Mouse (Mus musculus) embryo, embryonic 11.5 days (tissue): ENCODE data around the gene Suds3.

Experiments used
- DNase-seq: peaks from one replicate; pipeline ENCODE4 v3.0.0-alpha.2; 2012; ENCODE audit warnings: low read depth, low spot score

Gene Suds3

GRCm38 (mm10) chr5:117115836-117116366, at the start of gene Suds3:
Suds3 (minus strand) TSS chr5:117116113.
- peak; percentile 88 for DNase-seq

- no peak for DNase-seq
These were observed 49.0 kb upstream of the Suds3 start for GRCm38 (mm10) chr5:117164923-117165322.

GRCm38 (mm10) chr5:117164516-117164915, 48.6 kb upstream of the Suds3 start:
- DNase-seq, result no peak

GRCm38 (mm10) chr5:117163790-117164189, 47.9 kb upstream of the Suds3 start:
- no peak for DNase-seq

- no peak for DNase-seq
These were observed 44.6 kb upstream of the Suds3 start for GRCm38 (mm10) chr5:117160499-117160898.

DNA sequence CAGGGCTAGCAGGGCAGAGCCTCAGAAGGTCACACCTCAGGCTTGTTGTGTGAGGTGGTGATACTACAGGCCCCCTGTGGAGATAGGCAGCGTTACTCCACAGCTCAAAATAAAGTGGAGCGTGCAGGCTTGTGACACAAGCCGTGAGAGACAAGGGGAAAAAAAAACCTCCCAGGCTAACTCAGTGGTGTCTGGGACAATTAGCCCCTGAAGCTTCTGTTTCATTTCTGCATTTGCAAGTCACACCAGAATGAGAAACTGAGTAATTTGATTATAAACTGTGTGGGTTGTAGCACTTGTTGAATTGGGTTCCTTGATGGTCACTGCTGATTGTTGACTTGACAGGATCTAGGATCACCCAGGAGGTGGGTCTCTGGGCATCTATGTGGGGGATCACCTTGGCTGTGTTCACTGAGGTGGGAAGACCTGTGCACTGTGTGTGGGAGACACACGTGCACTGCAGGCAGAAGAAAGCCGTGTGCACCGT, 43.9 kb upstream of the Suds3 start:
- DNase-seq, result no peak

DNA sequence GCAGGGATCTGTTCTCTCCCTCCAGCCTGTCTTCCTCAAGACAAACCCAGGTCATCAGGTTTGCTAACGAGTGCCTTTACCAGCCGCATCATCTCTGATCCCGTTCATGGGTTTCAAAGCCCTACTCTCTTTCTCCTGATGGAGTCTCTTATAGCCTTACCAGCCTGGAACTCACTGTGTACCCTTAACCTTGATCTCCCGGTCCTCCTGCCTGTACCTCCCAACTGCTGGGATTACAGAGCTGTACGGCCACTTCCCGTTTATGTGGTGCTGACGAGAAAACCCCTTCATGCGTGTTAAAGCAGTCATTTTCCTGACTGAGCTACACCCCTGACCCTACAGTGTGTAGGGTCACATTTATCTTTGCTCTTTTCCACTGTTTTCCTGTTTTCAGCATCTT, 43.4 kb upstream of the Suds3 start:
- no peak for DNase-seq

GRCm38 (mm10) chr5:117158335-117159018, 42.6 kb upstream of the Suds3 start:
- no peak for DNase-seq

DNA sequence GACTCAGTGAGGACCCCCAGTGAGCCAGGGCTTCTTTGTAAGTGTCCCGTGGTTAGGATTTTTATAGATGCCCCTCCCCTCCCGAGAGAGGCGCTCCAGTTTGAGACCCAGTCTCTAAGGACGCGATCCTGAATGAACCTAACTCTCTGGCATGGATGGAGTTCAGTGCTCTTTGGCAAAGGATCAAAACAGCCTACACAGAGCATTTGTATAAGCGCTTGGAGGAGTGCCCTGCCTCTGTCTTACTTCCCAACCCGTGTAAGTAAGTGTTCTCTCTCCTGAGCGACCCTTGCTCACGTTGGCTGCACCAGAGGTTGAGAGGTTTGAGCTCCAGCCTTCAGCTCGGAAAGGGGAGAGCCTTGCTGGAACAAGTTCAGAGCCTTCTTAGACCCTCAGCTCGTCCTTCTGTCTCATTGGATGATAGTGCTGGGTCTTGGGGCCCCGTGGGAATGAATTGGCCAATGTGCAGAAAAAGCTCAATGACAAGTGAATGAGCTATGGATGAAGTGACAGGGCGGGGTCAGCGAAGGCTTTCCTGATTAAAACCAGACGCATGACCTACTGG, 37.7 kb upstream of the Suds3 start:
- no peak for DNase-seq

- no peak for DNase-seq
These were observed 37.0 kb upstream of the Suds3 start for GRCm38 (mm10) chr5:117152944-117153343.

- no peak for DNase-seq
These were observed 34.2 kb upstream of the Suds3 start for GRCm38 (mm10) chr5:117150068-117150467.

GRCm38 (mm10) chr5:117149054-117149942, 33.4 kb upstream of the Suds3 start:
- no peak for DNase-seq

DNA sequence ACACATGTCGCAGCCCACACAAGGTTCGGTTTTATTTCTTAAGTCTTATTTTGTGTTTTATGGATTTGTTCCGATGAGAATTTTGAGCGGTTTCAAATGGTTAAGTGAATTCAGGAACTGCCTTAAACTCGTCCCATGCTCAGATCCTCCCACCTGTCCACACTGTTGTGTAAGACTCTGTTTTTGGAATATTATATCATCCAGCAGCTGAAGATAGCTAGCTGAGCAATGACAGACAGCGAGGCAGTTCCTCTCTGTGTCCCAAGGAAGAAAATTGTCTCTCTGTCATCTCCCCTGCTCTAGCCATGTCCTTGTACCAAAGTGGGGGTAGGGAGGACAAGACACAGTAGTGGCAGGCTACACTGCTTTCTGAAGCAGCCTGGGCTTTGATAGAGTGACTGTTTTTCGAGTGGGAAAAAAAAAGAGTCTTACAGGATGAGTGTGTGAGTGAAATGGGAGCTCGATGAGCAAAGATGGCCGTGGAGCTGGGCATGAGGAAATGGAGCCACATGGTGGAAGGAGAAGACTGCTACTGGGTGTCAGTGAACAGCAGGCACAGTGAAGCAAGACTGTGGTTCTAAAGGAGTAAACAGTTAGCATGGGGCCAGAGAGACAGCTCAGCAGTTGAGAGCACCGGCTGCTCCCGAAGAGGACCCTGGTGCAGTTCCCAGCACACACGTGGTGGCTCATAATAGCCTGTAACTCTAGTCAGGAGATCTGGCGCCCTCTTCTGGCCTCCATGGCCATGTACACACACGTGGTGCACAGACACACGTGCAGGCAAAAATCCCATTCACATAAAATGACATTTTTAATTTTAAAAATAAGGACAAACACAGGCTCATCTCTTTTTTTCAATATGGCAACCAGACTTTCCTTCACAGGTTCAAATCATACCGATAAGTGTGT, 31.5 kb upstream of the Suds3 start:
- no peak for DNase-seq

GRCm38 (mm10) chr5:117146165-117146564, 30.3 kb upstream of the Suds3 start:
- DNase-seq, result no peak

- DNase-seq, result no peak
These were observed 27.8 kb upstream of the Suds3 start for GRCm38 (mm10) chr5:117143721-117144135.

GRCm38 (mm10) chr5:117140374-117140773, 24.5 kb upstream of the Suds3 start:
- DNase-seq, result no peak

DNA sequence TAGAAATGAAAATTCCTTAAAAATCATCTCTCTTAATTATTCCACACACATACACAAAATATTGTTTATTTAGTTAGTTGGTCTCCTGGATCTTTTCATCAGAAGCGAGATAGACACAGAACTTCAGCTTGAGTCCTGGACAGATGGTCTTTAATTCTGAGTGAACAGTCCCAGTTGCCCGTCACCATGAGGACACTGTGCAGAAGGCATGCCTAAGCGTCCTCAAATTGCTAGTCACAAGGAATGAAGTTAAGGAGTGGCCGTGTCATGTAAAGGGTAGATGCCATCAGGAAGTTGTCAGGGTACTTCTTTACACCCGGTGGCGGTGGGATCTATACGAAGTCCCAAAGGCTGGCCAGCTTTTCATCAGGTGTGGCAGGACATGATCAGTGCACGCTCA, 23.9 kb upstream of the Suds3 start:
- DNase-seq, result no peak

DNA sequence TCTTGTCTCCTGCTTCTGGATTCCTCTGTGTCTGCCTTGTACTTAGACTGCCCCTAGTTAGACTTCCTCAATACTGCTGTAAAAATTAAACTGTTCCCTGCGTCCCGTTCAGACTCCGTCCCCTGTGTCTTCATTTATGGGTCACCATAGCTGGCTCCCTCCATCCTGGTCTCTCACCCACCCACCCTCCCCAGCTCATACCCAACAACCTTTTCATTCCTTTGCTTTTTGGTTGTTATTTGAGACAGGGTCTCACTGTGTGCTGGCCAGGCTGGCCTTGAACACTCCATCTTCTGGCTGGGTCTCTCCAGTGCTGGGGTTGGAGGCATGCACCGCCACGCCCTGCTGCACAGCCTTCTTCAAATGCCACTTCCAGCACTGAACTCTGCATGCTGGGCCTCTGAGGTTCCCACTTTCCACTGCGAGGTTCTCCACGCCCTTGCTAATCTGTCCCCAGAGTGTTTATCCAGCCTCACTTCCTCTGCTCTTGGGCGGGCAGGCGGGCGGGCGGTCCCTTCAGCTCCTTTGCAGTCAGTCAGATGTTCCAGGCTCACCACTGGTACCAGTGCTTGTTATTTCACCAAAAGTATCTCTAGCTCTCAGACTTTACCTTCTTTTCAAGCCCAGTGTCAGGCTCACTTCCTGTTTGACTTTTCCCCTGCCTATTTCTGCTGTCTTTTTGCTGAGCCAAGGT, 22.5 kb upstream of the Suds3 start:
- DNase-seq, result no peak

- no peak for DNase-seq
These were observed 21.7 kb upstream of the Suds3 start for GRCm38 (mm10) chr5:117137594-117137993.

GRCm38 (mm10) chr5:117137011-117137410, 21.1 kb upstream of the Suds3 start:
- no peak for DNase-seq
